Comparison of ENCODE assay signal across 8 mouse cellular contexts in the genomic region with DNA sequence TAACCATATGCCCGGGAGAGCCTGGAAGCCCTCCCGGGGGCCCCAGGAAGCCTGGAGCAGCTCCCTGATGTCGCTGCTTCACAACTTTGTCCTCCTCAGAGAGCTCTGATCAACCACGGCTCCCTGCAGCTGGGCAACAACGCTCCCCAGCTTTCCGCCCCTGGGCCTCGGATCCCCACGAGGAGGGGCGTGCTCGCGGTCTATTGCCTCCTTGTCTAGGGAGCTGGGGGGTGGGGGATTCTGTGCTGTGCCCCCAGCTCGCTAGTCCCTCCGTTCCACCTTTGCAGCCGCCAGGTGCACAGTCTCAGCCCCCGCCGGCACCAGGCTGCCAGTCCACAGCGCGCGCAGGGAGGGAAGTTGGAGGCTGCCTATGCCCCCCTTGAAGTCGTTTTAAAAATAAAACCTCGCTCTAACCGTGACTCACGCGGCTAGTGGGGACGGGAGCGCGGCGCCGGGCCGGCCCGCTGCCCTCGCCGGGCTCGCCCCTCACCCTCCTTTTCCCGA. TPM values are rescaled to one million over a fixed set of nuclear protein-coding genes. Genes with fewer than 3 reads are reported as not detected.
DNase-seq lines count a peak whose midpoint lies in the region; ATAC-seq and TF ChIP-seq lines count a peak whose summit lies in the region.

No protein-coding gene starts in this region.

- no peak overlapping the region for H3K27ac ChIP-seq in spleen, adult 2 months (ENCODE audit: insufficient read depth, low read length)
- H3K27ac ChIP-seq in intestine, embryonic 16.5 days (ENCODE audit: low read length) = no peak overlapping the region

- no peaks in the 10 kb centered on the region for H3K9me3 ChIP-seq in intestine, embryonic 16.5 days (ENCODE audit: control insufficient read depth, low read length)

- no peak for TF ChIP-seq CTCF in spleen, adult 2 months (IDR thresholded peaks at IDR 0.05; ENCODE audit: extremely low read depth, insufficient read depth, insufficient read length, insufficient replicate concordance)

- H3K4me1 ChIP-seq in spleen, adult 2 months (ENCODE audit: control insufficient read depth, insufficient read depth, insufficient read length) = peaks cover 6% of the 10 kb centered on the region; the same call in 1 of the 2 replicates
- peaks cover 21% of the 10 kb centered on the region for H3K4me1 ChIP-seq in intestine, embryonic 16.5 days (ENCODE audit: control insufficient read depth, insufficient read depth, low read length)

- peak overlapping the region; percentile 41; the same call in 1 of the 2 replicates for H3K4me3 ChIP-seq in spleen, adult 2 months (ENCODE audit: extremely low read depth, insufficient read depth, insufficient read length)
- H3K4me3 ChIP-seq in intestine, embryonic 16.5 days (ENCODE audit: low read length) = peak overlapping the region; percentile 66

- peak overlapping the region; percentile 74 for H3K9ac ChIP-seq in intestine, embryonic 16.5 days (ENCODE audit: low read depth, low read length)

- no peak for DNase-seq in frontal cortex, postnatal 10 days (ENCODE audit: low spot score in 2 of 2)
- no peak for DNase-seq in spleen, adult 2 months (ENCODE audit: low read depth in 1 of 2, low spot score in 2 of 2)
- DNase-seq in spleen, postnatal 4 days (ENCODE audit: low spot score in 2 of 2) = no peak
- peak; percentile 59 for DNase-seq in neural tube, embryonic 10.5 days (ENCODE audit: extremely low spot score, low spot score)
- no peak for DNase-seq in ovary, postnatal 36 days (ENCODE audit: low spot score)

- peak; percentile 35 for ATAC-seq in frontal cortex, adult (ENCODE audit: low TSS enrichment)
- no peak for ATAC-seq in intestine, embryonic 16.5 days
- ATAC-seq in erythroid progenitor cell, adult 5-6 weeks (replicated peaks; ENCODE audit: low FRiP score, poor library complexity, severe bottlenecking) = no peak

- no peak for TF ChIP-seq POLR2A in spleen, adult 2 months (IDR thresholded peaks at IDR 0.05; ENCODE audit: low read depth, low read length)

- peak overlapping the region; percentile 100 for H3K4me2 ChIP-seq in intestine, embryonic 16.5 days (ENCODE audit: low read depth, low read length)

- peaks cover 20% of the 10 kb centered on the region for H3K27me3 ChIP-seq in spleen, adult 2 months (ENCODE audit: control insufficient read depth, insufficient read depth, low read length)
- peaks cover 40% of the 10 kb centered on the region for H3K27me3 ChIP-seq in intestine, embryonic 16.5 days (replicated peaks; ENCODE audit: control insufficient read depth, insufficient read depth, low read length)

- H3K36me3 ChIP-seq in spleen, adult 2 months (ENCODE audit: control insufficient read depth, insufficient read depth, low read length) = no peaks in the 10 kb centered on the region
- H3K36me3 ChIP-seq in intestine, embryonic 16.5 days (ENCODE audit: control insufficient read depth, insufficient read depth, low read length) = no peaks in the 10 kb centered on the region

- 2% methylated on average over 35 of the region's 35 CpGs for WGBS in spleen, adult 2 months
- WGBS in intestine, embryonic 16.5 days = under 1% methylated on average over 35 of the region's 35 CpGs

RNA-seq across cellular contexts. Expression of gene Otub1, which starts 41.2 kb away (rescaled TPM):
- polyA plus RNA-seq in spleen, adult 2 months (2012; rRNA removed) = 64.3 and 81.9 TPM in 2 replicates
- polyA plus RNA-seq in intestine, embryonic 16.5 days (2015; fragmentation: Nextera tagmentation; extraction: Ambion mirVana) = 162 and 166 TPM in 2 replicates
- 17.3 and 25.6 TPM in 2 replicates for total RNA-seq in erythroid progenitor cell, adult 5-6 weeks (2015; ENCODE audit: low replicate concordance)
- total RNA-seq in erythroid progenitor cell, adult 5-6 weeks (2017; ENCODE audit: low replicate concordance) = 8.2 and 10.0 TPM in 2 replicates

RNA-seq across cellular contexts. Expression of gene Cox8a, which starts 52.5 kb away (rescaled TPM):
- 636 and 1,081 TPM in 2 replicates for polyA plus RNA-seq in spleen, adult 2 months (2012; rRNA removed)
- 1,467 and 1,508 TPM in 2 replicates for polyA plus RNA-seq in intestine, embryonic 16.5 days (2015; fragmentation: Nextera tagmentation; extraction: Ambion mirVana)
- 226 and 267 TPM in 2 replicates for total RNA-seq in erythroid progenitor cell, adult 5-6 weeks (2015; ENCODE audit: low replicate concordance)
- total RNA-seq in erythroid progenitor cell, adult 5-6 weeks (2017; ENCODE audit: low replicate concordance) = 106 and 241 TPM in 2 replicates

RNA-seq across cellular contexts. Expression of gene Flrt1, which starts 59.3 kb away (rescaled TPM):
- polyA plus RNA-seq in spleen, adult 2 months (2012; rRNA removed) = 0.14 and 0.16 TPM in 2 replicates
- polyA plus RNA-seq in intestine, embryonic 16.5 days (2015; fragmentation: Nextera tagmentation; extraction: Ambion mirVana) = 1.6 and 1.9 TPM in 2 replicates
- not detected in 2 replicates for total RNA-seq in erythroid progenitor cell, adult 5-6 weeks (2015; ENCODE audit: low replicate concordance)
- total RNA-seq in erythroid progenitor cell, adult 5-6 weeks (2017; ENCODE audit: low replicate concordance) = not detected in 2 replicates
